Mouse (Mus musculus) erythroblast, embryonic 14.5 days (primary cell): ENCODE data around the gene Aox3.

ENCODE experiments used
- GATA1 ChIP-seq: IDR thresholded peaks from 2 replicates; pipeline ENCODE4 v1.6.1; 2012; ENCODE audit warnings: low read length, inconsistent platforms, mixed read lengths
- TAL1 ChIP-seq: IDR thresholded peaks from 3 replicates; pipeline ENCODE4 v1.6.1; 2012; ENCODE audit warnings: low read length, inconsistent platforms, mixed read lengths

- TF ChIP-seq TAL1 (no peak), GATA1 (no peak)
Observed at GRCm38 (mm10) chr1:58113441-58113840, 511 bp downstream of the Aox3 start.
